Mouse (Mus musculus) adrenal gland, adult 8-10 months (tissue): ENCODE measurements around the gene Htr1f. TPM values are rescaled to one million over a fixed set of nuclear protein-coding genes. Genes with fewer than 3 reads are reported as not detected.

Experiments
- microRNA-seq, 2 experiments: library from miRNA; unstranded; fragments of <30 nt; microRNA quantifications; one replicate each; pipeline ENCODE4 v1.2.0; 2022
- total RNA-seq, 4 experiments: library from RNA; stranded (reverse); gene quantifications; 2 replicates each; pipeline ENCODE4 v1.2.4; 2022

Gene Htr1f
- total RNA-seq, 4 experiments from 2014 or later, result not detected

Small RNA genes lying within 50 kb of the gene (microRNA-seq; reads per million reads assigned to microRNA genes)
- gene Gm23374, result 0 reads per million in 2 experiments
